Mouse (Mus musculus) layer of hippocampus, postnatal 25 days (tissue): Measurements from ENCODE around the gene Rpl35a. TPM values are rescaled to one million over a fixed set of nuclear protein-coding genes. Genes with fewer than 3 reads are reported as not detected.
A peak's percentile ranks its signal among the peaks of the same experiment; 100 is the strongest.
"Not testable (repeated sequence)": the region's sequence is repeated elsewhere in the genome, so short reads cannot be mapped to it uniquely, and the experiment has no call there.

Experiments used
- DNase-seq, 2 experiments: peaks; one replicate each; pipeline ENCODE4 v3.0.0; 2022; ENCODE audit warnings: mixed read lengths in 2 of 2, low spot score in 1 of 2; ENCODE audit errors: extremely low spot score in 1 of 2
- total RNA-seq, 2 experiments: library from RNA; stranded (reverse); gene quantifications; 2 replicates each; pipeline ENCODE4 v1.2.3; 2021

The Rpl35a gene
- total RNA-seq, 2 experiments from 2014 or later, result 262 to 293 TPM

DNA sequence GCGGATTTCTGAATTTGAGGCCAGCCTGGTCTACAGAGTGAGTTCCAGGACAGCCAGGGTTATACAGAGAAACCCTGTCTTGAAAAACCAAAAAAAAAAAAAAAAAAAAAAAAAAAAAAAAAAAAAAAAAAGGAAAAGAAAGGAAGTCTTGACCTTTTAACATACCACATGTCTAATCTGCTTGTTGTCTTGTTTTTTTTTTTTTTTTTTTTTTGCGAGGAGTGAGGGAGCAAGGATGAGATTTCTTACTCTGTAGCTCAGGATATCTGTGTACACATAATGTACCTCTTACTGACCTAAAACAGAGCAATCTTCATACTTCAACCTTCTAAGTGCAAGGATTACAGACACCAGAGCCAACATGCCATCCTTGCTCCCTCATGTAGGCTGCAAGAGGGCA lies 1.3 kb upstream of the Rpl35a start:
- not testable (repeated sequence) for DNase-seq

DNA sequence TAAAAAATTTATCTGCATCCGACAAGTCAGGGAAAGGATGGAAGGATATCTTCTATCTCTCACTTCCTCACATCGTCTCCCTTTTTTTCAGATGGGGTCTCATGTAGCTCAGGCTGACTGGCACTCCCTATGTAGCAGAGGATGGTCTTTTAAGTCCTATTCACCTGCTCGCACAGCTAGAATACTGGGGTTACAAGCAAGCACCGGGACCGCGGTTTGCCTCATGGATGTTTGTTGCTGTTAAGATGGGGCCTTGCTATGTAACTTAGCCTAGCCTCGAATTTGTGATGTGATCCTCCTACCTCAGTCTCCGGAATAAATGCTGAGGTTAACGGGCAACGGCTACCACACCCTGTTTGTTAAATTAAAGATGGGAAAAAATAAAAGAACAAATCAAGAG lies 598 bp upstream of the Rpl35a start:
- DNase-seq, result no peak

DNA sequence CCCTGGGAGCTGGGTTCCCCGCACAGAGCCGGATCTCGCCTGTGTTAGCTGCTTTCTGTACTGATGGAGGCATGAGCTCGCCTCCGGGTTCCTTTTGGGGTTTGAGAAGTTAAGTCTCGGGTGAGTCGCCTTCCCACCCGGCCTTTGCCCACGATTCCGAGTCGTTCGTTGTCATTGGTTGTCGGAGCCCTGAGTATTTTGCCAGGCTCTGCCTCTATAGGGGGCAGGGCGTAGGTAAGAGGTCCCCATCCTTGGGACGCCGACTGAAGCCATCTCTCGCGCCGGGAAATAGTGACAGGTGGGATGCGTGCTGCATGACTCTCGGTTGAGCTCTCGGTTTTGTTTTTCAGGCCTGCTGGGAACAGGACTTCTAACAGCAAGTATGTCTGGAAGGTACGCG lies 533 bp downstream of the Rpl35a start:
- DNase-seq, result peak in 1 of 2 experiments; percentile 5

DNA sequence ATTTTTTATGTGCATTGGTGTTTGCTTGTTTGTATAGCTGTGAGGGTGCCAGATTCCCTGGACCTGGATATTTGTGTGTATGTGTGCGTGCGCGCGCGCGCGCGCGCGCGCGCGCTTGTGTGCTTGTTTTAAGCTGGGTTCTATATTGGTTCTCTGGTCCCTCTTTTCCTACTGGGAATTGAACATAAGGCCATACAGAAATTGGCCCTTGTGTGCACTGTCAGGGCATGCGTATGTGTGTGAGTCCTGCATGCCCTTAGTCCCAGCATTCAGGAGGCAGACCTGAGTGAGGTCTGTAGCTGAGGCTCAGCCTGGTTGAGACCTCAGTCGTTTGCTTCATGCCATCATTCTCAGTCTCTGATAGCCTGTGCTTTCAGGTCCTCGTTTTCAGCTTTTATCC lies 1.8 kb downstream of the Rpl35a start:
- no peak for DNase-seq

DNA sequence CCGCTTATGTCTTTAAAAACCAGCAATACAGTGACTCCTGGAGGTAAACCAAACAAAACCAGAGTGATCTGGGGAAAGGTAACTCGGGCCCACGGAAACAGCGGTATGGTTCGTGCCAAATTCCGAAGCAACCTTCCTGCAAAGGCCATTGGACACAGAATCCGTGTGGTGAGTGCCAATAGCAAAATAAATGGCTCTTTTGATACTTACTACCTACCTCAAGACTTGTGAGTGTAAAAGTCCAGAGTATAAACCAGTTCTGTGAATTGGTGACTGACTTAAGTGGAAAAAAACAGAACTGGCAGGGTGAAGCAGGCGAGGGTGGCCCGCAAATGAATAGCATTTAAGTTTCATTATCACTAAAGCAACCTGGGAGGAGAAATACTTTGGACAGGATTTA lies 2.4 kb downstream of the Rpl35a start:
- not testable (repeated sequence) for DNase-seq

DNA sequence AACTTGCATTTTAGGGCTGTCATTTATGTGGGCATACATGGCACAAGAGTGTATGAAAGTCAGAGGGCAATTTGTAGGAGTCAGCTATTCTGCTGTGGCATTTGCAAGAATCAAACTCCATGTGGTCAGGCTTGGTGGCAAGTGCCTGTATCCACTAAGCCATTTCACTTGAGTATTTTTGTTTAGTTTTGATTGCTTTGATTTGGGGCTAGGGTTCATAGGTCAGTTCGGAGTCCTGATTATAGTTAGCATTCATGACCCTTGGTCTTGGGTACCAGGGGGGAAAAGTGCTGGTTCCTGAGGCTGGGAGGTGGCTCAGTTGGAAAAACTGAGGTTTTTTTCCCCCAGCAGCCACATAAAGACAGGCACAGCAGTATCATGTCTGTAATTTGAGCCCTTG lies 3.2 kb downstream of the Rpl35a start:
- DNase-seq, result no peak

DNA sequence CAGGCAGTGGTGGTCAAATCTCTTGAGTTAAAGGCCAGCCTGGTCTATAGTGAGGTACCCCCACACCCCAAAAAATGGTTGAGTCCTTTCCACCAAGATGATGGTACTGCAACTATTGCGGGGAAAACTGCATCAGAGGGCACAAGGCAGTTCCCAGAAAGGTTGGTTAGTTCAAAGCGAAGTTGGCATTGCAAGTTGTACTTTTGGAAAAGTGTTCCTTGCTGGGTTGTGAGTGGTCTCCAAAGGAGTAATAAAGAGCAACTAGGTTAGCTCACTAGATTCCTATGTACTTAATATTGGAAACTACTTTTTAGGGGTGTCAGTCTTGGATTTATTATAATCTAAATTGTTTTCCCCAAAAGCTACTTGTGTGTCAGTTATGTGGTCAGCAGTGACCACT lies 4.7 kb downstream of the Rpl35a start:
- DNase-seq, result no peak

DNA sequence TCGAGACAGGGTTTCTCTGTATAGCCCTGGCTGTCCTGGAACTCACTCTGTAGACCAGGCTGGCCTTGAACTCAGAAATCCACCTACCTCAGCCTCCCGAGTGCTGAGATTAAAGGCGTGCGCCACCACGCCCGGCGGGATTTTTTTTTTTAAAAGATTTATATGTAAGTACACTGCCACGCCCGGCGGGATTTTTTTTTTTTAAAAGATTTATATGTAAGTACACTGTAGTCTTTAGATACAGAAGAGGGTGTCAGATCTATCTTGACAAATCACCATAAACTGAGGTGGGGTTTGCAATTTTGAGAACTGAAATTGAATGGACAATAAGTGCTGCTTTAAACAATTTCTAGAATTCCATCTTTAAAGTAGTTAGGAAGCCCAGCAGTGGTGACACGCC lies 5.1 kb downstream of the Rpl35a start:
- DNase-seq, result no peak

DNA sequence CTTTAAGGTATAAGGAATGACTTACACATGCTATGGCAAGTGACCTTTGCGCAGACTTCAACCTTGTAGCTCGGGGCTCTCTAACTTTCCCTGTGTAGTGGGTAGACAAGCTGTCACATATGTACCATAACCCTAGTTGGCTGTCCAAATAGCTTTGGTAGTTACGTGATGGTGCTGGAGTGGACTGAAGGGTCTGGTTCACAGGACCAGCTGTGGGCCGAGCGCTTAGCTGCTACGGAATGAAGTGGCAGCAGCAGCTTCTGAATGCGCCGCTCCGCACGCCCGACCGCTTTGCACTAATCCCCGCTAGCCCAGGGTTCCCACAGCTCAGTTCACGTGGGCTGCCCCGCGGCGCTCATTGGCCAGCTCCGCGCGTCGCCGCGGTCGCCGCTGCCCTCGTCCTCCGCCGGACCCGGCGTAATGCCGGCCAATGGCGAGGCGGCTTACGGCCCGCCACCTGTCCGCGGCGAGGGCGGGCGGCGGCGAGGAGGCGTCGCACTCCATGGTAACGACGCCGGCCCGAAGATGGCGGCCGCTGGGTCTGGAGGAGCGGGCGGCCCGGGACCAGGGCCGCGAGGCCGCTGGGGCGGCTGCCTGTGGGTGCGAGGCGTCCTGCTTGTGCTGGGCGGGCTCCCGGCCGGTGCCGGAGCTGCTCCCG lies 5.9 kb downstream of the Rpl35a start, which contains the start of gene Lmln:
Lmln (plus strand) TSS at position 498 of the 658 bp plus-strand sequence.
- peak; percentile 77 to 80 for DNase-seq

DNA sequence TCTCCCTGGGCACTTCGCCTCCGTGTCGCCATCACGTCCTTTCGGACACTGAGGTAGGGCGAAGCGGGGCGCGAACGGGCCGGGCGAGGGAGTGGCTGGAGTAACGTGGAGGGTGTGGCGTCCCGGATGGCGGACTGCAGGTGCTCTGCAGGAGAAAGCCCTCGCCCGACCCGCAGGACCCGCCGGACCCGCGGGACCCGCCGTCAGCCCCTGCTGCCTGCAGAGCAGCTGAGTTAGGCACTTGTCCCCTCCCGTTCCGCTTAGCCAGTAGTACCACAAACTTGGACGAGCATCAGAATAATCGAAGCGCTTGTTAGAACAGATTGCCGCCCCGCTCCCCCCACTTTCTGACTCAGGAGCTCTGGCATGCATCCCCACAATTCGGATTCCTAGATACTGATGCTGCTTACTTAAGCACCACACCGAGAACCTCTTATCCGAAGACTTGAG lies 6.5 kb downstream of the Rpl35a start:
- DNase-seq, result peak in 1 of 2 experiments; percentile 57

DNA sequence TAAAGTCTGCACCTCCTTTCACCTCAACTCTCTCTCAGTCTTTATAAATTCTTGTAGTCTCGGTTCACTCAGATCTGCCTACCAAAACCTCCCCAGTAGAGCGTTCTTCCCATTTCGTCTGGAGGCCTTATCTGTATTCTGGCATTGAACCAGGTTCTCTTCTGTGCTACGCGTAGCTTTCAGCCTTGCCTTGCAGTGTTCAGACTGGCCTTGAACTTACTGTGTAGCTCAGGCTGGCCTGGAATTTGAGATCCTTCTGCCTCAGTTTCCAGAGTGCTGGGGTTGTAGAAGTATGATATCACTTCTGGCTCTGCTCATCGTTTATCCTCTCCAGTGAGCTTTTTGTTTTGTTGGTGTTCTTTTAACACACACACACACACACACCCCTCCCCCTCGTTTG lies 7.0 kb downstream of the Rpl35a start:
- DNase-seq, result no peak

DNA sequence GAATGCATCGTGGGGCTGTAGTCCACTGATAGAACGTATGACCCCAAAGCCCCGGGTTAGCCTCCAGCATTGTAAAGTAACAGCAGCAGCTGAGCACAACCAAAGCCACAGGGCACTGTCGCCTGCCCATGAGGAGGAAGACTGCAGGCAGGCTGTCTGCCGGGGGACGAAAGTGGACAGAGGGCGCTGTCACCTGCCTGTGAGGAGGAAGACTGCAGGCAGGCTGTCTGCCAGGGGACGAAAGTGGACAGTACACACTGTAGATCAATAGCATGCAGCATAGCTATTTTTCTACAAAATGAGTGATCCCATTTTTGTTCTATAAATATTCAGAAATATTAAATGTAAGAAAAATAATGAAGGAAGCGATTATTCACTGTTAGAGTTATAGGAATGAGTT lies 8.4 kb downstream of the Rpl35a start:
- DNase-seq, result no peak

DNA sequence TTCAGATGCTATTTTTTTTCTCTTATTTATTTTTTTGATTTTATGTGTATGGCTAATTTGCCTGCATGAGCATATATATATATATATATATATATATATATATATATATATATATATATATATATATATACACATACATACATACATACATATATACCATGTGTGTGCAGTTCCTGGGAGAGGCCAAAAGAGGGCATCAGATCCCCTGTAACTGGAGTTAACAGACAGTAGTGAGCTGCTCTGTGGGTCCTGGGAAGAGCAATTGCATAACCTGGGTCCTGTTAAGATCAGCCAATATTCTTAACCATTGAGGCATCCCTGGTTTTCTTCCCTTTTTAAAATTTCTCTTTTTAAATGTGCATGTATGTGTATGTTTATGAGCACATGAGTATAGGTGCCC lies 14.7 kb downstream of the Rpl35a start:
- no peak for DNase-seq

DNA sequence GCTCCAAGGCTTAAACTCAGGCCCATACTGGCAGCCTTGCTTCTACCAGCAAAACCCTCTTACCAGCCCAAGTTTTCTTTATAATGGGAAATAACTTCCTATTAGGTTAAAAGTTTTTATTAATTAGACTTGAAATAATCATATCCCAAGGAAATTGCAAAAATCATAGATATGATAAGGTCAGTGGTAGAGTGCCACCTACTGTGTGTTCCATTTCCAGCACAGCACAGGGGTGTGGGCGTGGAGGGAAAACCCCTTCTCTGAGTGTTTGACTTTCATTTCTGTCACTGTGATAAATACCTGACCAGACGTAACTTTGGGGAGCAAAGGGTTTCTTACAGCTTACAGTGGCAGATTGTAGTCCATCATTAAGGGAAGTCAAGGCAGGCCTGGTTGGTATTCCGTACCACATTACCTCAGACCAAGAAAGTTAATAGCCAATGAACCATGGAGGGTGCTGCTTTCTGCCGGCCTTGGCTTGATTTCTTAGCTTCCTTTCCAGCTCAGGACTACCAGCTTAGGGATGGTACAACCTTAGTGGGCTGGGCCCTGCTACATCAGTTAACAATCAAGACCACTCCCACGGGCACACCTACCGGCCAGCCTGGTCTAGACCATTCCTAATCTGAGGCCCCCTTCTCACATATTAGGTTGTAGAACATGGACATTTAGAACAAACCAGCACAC lies 16.8 kb downstream of the Rpl35a start:
- no peak for DNase-seq

DNA sequence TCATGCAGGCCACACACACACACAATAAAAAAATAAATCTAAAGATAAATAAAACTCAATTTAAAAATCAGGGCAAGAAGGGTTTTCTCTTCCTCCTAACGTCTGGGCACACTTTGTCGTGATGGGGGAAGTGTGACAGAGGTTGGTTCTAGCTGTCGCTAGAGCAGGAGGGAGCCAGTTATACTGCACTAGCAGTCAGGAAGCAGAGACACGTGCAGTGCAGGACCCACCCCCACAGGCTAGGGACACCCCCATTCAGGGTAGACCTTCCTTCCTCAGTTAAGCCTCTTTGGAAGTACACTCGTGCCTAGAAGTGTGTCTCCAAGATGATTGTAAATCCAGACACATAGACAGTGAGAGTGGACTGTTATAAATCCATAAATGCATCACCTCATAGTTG lies 18.7 kb downstream of the Rpl35a start:
- DNase-seq, result no peak

DNA sequence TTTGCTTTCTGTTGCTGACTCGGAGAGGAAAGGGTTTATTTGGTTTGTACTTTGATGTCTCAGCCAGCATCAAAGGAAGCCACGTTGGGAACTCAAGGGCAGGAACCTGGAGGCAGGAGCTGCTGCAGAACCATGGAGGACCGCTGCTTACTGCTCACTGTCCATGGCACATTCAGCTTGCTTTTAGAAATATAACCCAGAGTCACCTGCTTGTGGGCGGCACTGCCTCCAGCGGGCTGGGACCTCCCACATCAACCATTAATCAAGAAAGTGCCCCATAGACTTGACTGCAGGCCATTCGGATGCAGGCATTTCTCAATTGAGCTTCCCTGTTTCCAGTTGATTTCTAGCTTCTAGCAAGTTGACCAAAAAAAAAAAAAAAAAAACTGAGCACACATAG lies 19.8 kb downstream of the Rpl35a start:
- no peak for DNase-seq

DNA sequence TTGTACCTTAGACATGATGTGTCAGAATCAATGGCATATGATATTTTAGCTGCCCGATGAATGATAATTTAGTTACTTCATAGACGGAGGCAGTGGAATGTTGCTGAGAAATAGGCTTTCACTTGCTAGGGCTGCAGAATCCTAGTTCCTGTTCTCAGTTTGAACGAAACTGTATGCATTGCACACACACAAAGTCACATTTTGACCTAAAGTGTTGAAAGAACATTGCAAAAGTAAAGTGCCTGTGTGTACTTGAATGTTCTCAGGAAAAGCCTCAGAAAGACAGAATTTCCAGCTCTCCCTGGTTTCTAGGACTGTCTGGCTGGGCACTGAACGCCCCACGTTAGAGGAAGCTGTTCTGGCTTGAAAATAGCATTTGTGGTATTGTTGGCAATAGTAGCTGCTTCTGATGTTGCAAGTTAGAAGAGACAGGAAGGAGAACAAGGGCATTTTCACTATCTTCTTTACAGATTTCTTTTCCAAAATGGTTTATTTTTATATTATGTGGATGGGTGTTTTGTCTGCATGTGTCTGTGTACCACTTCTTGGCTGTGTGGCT lies 20.9 kb downstream of the Rpl35a start:
- DNase-seq, result no peak

DNA sequence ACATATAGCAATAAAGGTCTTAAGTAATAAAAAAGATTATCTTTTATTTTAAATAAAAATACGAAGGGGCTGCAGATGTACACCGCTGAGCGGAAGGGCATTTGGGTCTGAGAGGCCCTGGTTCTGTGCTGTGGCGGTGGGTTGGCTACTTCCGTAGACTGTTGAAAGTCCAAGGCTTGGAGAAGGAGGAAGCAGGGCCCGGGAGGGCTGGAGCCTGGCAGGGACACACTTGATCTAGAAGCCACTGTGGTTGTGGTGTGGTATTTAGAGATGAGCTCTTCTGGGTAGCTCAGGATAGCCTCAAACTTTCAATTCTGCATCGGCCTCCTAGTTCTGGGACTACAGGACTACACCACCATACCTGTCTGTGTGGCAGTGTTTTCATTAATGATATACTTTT lies 23.8 kb downstream of the Rpl35a start:
- DNase-seq, result no peak

DNA sequence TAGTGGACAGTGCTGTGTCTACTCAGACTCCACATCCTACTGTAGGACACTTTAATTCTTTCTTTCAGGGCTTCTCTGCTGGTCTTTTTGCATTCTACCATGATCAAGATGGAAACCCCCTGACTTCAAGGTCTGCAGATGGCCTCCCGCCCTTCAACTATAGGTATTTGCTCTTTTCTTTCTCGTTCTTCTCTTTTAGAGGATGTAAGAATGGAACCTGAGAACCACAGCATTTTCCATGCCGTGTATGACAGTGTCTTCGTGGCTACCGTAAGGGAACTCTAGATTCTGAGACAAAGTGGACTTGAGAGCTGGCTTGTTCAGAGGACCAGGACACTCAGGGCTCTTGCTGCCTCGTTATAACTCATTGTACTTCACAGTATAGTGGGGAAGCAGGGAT lies 26.7 kb downstream of the Rpl35a start:
- no peak for DNase-seq

DNA sequence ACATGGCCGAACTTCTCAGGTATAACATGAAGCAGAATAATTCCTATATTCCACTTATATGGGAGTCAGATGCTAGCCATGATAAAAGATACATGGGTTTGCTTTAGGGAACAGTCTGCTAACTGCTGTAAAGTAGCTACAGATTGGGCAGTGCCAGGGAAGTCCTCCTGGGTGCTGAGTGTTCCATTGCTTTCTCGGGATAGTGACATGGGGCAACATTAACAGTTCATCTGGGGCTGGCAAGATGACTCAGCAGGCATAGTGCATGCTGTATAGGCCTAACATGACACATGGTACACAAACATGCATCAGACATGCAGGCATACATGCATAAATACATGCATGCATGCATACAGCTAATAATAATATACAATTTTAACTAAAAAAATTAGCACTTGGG lies 27.7 kb downstream of the Rpl35a start:
- DNase-seq, result no peak

DNA sequence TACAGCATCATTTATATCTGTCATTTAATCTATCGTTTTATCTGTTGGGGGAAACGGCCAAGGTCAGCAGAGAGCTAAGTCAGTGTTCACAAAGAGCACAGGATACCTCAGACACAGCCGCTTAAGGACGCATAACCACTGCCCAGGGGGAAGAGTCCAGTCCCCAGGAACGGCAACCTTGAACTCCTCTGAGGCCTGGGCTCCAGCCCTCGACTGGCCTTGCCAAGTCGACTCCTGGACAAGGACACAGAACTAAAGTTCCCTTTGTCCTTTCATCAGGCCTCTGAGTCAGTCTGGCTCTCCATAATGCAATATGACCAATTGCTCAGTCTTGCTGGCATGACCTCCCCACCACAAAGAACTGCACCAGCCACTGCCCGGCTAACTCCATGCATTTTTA lies 29.4 kb downstream of the Rpl35a start:
- no peak for DNase-seq
